Mouse (Mus musculus): ENCODE measurements at regions not wholly inside any gene's neighbourhood (a gene's known extent, or its start where the extent isn't known, plus 50 kb on each side); places are given as distances from the start of the nearest gene placed in this dataset.
"Not testable (repeated sequence)": the region's sequence is repeated elsewhere in the genome, so short reads cannot be mapped to it uniquely, and the experiment has no call there.

DNA sequence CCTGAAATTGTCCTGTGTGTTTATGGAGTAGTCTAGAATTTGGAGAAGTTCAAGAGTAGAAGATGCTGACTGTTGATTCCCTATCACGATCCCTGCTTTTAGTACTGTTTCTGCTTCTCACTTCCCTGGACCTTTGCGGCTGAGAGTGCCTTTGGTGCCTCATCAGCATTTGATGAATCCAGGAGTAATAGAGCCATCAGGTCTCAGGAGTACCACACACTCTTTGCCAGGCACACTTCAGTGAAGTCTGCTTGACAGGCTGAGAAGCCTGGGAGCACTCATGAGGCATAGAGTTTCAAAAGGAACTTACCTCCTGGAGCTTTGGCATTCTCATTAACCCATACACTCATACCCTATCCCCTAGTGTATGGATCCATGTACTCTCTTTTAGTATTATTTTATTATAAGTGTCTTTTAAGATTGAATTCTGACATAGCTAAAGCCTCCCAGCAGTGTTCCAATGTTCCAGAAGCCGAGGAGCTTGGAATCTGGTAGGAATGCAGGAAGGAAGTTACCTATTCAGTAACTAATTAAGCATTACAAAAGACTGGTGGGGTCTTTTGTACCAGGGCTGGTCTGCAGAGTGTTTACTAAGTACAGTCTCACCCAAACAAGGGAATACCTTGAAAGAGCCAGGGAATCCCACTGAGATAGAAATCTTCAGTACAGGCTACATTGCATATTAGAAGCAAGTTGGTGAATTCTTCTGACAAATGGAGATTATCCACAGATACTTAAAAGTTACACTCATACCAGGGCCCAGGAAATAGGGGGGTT is 139.7 kb downstream of the Tex13c3 start:
- not testable (repeated sequence) for H3K27ac ChIP-seq (ENCODE audit: insufficient read depth, low read depth, low read length); H3K4me3 ChIP-seq (ENCODE audit: insufficient read depth, low read depth, low read length); H3K4me1 ChIP-seq (ENCODE audit: control insufficient read depth, insufficient read depth, low read length)
- 79% methylated on average over 3 of the region's 3 CpGs for WGBS

DNA sequence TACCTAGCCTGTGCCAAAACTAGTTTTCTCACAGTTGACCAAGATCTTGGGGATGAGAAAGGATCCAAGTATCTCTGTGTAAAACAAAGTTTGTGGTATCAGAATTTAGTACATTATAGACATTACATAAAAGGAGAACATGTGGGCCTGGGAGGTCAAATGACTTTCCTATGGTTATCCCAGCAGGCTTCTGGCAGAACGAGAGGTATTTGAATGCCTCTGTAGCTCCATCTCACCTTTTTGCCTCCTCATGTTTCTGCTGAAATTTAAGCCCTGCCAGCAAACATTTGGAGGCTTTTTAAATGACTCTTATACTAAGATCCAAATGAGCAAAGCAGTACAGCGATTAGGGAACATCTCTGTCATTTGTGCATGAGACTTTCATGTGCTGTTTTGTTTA is 167.8 kb downstream of the Tex13c3 start:
- Histone ChIP-seq H3K4me1 (ENCODE audit: control insufficient read depth, insufficient read depth, low read length) (no peaks in the 10 kb centered on the region), H3K4me3 (ENCODE audit: insufficient read depth, low read depth, low read length) (no peak overlapping the region), H3K27ac (ENCODE audit: insufficient read depth, low read depth, low read length) (no peak overlapping the region)
- 74% methylated on average over 2 of the region's 2 CpGs for WGBS
- TF ChIP-seq POLR2A (IDR thresholded peaks at IDR 0.05; ENCODE audit: insufficient read depth, low read depth, low read length) (no peak), CTCF (IDR thresholded peaks at IDR 0.05; ENCODE audit: insufficient read depth, low read depth, low read length) (no peak)

DNA sequence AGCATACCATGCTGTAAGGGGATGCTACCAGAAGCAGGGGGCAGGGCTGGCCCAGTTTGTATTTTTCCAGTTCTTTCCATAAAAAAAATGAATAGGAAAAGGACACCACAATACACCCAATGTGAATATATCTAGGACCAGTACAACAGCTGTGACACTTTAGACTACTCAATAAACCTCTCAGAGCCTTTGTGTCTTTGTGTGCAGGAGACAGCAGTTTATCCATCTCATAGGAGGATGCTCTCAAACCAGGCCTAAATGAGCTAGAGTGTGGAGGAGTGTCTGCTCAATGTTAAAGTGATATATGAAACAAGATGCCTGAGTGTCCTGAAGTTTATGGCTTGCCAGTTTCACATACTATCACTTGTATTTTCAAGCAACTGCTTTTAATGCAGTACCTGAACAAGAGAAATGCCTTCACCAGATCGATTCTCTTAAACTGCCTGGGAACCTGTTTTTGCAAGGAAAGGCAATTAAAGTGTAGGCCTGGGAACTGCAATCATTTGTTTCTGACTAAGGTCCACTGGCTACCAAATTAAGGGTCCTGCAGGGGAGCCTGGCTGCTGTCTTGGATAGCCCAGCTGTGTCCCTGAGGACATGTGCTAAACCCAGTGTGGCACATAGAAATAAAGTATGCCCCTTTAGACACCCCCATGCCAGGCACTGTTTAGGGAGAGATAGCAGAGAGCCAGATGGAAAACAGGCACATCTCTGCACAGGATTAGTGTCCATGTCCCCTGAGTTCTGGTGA is 169.1 kb downstream of the Tex13c3 start:
- no peak overlapping the region for H3K4me3 ChIP-seq (ENCODE audit: insufficient read depth, low read depth, low read length)
- no peaks in the 10 kb centered on the region for H3K4me1 ChIP-seq (ENCODE audit: control insufficient read depth, insufficient read depth, low read length)
- WGBS, result 48% methylated on average over 1 of the region's 1 CpGs
- H3K27ac ChIP-seq (ENCODE audit: insufficient read depth, low read depth, low read length), result no peak overlapping the region
- TF ChIP-seq POLR2A (IDR thresholded peaks at IDR 0.05; ENCODE audit: insufficient read depth, low read depth, low read length), result no peak

DNA sequence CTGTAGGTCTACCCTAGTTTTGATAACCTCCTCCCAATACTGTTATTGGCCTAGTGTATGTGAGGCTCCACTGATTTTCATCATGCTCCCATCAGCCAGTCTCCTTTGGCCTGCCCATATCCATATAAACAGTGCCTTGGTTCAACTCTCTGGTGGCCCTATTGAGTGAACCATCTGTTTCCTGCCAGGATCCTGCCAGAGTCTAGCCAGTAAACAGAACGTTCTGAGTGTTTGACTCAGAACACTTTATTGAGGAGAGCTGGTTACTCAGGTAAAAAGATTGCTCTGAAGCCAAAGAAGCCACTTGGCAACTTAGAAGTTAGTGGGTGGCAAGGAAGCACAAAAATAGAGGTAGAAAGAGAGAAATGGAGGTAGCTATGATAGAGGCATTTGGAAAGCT is 169.7 kb downstream of the Tex13c3 start:
- TF ChIP-seq POLR2A (IDR thresholded peaks at IDR 0.05; ENCODE audit: insufficient read depth, low read depth, low read length), result no peak
- WGBS, result 50% methylated on average over 1 of the region's 1 CpGs
- Histone ChIP-seq H3K27ac (ENCODE audit: insufficient read depth, low read depth, low read length) (no peak overlapping the region), H3K4me1 (ENCODE audit: control insufficient read depth, insufficient read depth, low read length) (no peaks in the 10 kb centered on the region), H3K4me3 (ENCODE audit: insufficient read depth, low read depth, low read length) (no peak overlapping the region)

DNA sequence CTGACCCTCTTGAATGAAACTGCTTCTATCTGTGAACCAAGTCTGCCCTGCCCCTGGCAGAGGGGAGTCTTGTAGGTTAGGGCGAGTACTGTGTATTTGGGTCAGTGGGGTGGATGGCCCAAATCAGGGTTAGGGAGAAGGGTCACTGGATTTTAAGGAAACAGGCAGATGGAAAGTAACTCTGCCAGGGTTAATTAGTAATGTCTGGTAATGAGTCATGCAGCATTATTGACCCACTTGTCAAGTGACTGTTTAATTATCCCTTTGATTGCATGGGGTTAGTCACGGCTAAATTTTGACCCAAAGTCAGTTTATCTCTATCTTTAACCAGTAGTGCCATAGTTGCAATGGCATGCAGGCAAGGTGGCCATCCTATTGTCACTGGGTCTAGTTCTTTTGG is 192.9 kb downstream of the Tex13c3 start:
- WGBS, result 77% methylated on average over 2 of the region's 2 CpGs
- no peak overlapping the region for H3K4me3 ChIP-seq (ENCODE audit: insufficient read depth, low read depth, low read length)
- no peaks in the 10 kb centered on the region for H3K4me1 ChIP-seq (ENCODE audit: control insufficient read depth, insufficient read depth, low read length)
- no peak overlapping the region for H3K27ac ChIP-seq (ENCODE audit: insufficient read depth, low read depth, low read length)
- TF ChIP-seq POLR2A (IDR thresholded peaks at IDR 0.05; ENCODE audit: insufficient read depth, low read depth, low read length), result no peak
- TF ChIP-seq CTCF (IDR thresholded peaks at IDR 0.05; ENCODE audit: insufficient read depth, low read depth, low read length), result no peak

DNA sequence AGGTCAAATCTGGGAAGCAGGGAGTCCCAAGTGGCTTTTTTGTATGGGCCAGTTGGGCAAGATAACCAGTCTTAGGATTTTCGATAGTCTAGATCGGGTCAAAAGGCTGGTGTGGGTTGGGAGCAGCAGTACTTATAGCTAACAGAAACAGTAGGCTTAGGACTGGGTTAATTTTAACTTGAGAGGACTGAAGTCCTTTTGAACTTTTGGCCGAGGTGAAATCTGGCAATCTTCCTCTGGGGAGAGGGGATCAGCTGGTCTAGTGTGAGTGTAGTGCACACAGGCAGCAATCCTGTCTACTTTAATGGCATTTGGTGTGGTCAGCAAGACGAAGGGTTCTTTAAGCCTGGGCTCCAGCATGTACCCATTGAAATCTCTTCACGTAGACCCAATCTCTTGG is 194.7 kb downstream of the Tex13c3 start:
- H3K27ac ChIP-seq (ENCODE audit: insufficient read depth, low read depth, low read length), result no peak overlapping the region
- TF ChIP-seq CTCF (IDR thresholded peaks at IDR 0.05; ENCODE audit: insufficient read depth, low read depth, low read length) (no peak), POLR2A (IDR thresholded peaks at IDR 0.05; ENCODE audit: insufficient read depth, low read depth, low read length) (no peak)
- 84% methylated on average over 5 of the region's 5 CpGs for WGBS
- H3K4me3 ChIP-seq (ENCODE audit: insufficient read depth, low read depth, low read length), result no peak overlapping the region
- no peaks in the 10 kb centered on the region for H3K4me1 ChIP-seq (ENCODE audit: control insufficient read depth, insufficient read depth, low read length)

DNA sequence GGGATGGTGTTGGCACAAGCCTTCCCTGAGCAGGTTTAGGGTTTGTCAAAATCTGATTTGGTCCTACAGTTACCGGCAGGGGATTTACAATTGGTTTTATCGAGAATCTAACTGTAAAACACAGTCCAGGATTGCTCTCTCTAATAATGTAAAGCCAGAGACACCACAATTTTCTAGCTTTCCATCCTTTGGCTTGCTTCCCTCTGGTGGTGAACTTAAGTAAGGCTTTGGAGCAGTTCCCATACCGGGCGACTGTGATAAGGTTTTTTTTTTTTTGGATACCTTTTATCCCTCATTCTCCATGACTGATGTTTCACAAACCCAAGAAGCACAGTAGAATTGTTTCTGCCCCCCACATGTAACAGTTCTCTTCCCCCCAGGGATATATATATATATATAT is 195.3 kb downstream of the Tex13c3 start:
- WGBS, result 52% methylated on average over 4 of the region's 4 CpGs
- TF ChIP-seq POLR2A (IDR thresholded peaks at IDR 0.05; ENCODE audit: insufficient read depth, low read depth, low read length) (no peak), CTCF (IDR thresholded peaks at IDR 0.05; ENCODE audit: insufficient read depth, low read depth, low read length) (no peak)
- no peak overlapping the region for H3K4me3 ChIP-seq (ENCODE audit: insufficient read depth, low read depth, low read length)
- H3K27ac ChIP-seq (ENCODE audit: insufficient read depth, low read depth, low read length), result no peak overlapping the region
- no peaks in the 10 kb centered on the region for H3K4me1 ChIP-seq (ENCODE audit: control insufficient read depth, insufficient read depth, low read length)

DNA sequence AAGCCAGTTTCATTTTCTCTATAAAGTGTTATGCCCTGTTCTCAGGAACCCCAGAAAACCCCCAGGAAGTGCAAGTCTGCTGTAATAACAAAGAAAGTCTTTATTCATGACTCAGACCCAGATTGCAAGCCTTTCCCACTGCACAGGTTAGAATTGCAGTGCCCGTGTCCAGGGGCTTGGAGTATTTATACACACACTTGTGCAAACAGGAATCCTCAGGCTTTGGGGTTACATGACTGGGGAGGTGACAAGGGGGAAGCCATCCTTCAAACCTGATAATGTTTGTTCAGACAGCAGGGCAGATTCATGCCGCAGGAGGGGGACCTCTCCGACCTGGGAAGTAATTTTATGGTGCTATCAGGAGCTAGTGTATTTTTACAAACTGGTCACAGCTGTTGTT is 198.0 kb downstream of the Tex13c3 start:
- TF ChIP-seq POLR2A (IDR thresholded peaks at IDR 0.05; ENCODE audit: insufficient read depth, low read depth, low read length) (no peak), CTCF (IDR thresholded peaks at IDR 0.05; ENCODE audit: insufficient read depth, low read depth, low read length) (no peak)
- WGBS, result 77% methylated on average over 3 of the region's 3 CpGs
- Histone ChIP-seq H3K4me3 (ENCODE audit: insufficient read depth, low read depth, low read length) (no peak overlapping the region), H3K27ac (ENCODE audit: insufficient read depth, low read depth, low read length) (no peak overlapping the region), H3K4me1 (ENCODE audit: control insufficient read depth, insufficient read depth, low read length) (no peaks in the 10 kb centered on the region)

DNA sequence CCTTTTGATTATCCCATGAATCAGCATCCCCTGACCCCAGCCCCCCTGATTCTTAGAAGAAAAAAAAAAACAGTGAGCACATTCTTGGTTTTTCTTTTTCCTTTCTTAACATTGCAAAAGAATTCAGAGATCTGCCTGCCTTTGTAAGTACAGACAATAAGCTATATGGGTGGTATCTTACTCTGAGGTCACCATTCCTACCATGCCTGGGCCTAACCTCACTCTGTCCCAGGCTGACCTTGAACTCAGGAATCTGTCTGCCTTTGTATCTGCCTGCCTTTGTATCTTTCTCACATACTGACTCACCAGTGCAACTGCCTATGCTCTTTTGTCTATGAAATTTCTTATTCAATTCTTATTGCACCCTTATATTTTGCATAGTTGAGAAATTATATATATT is 216.9 kb downstream of the Tex13c3 start:
- no peak for TF ChIP-seq POLR2A (IDR thresholded peaks at IDR 0.05; ENCODE audit: insufficient read depth, low read depth, low read length)
- no peak for TF ChIP-seq CTCF (IDR thresholded peaks at IDR 0.05; ENCODE audit: insufficient read depth, low read depth, low read length)
- H3K27ac ChIP-seq (ENCODE audit: insufficient read depth, low read depth, low read length), result no peak overlapping the region
- H3K4me1 ChIP-seq (ENCODE audit: control insufficient read depth, insufficient read depth, low read length), result no peaks in the 10 kb centered on the region
- H3K4me3 ChIP-seq (ENCODE audit: insufficient read depth, low read depth, low read length), result no peak overlapping the region

Measured in olfactory bulb, adult 2 months (tissue).